Comparison of ENCODE assay signal across 23 mouse cellular contexts in genomic region chr13:102089551-102089950, GRCm38 (mm10).
DNase-seq lines count a peak whose midpoint lies in the region; ATAC-seq and TF ChIP-seq lines count a peak whose summit lies in the region.
"Had no signal": no experiment of that assay in that cellular context is flagged by ENCODE, and none has a peak within 500 bp of the region (broad histone marks: within the 10 kb centered on the region; RNA-seq: fewer than 3 reads in every experiment).

No protein-coding gene starts in this region.

- DNase-seq in liver = peak; percentile 9
- no peak for DNase-seq in liver, postnatal 0 days
- DNase-seq in naive thymus-derived CD4-positive, alpha-beta T cell, adult 2 months (ENCODE audit: low read depth) = peak; percentile 5
- peak; percentile 35 to 50 for DNase-seq in thymus, postnatal 36 days
- DNase-seq in spleen, postnatal 14 days (ENCODE audit: low spot score in 2 of 2) = no peak
- DNase-seq in cerebellum, postnatal 10 days = no peak
- DNase-seq in right cerebral cortex, adult 2 months (ENCODE audit: low spot score in 2 of 2) = no peak
- DNase-seq: adrenal gland, postnatal 36 days; cerebellum, adult 18-20 months; gastrocnemius, postnatal 25 days; kidney, postnatal 10 days; layer of hippocampus, postnatal 36 days; lung, postnatal 14 days; right cerebral cortex, postnatal 14 days; spleen, adult 18-20 months had no signal

- no peak for TF ChIP-seq CTCF in liver, postnatal 0 days (IDR thresholded peaks at IDR 0.05; ENCODE audit: low read depth)

- ATAC-seq in liver, postnatal 0 days = no peak
- peak; percentile 80 for ATAC-seq in common myeloid progenitor, adult 5-6 weeks (replicated peaks; ENCODE audit: low read depth, poor library complexity, severe bottlenecking)
- ATAC-seq: forebrain, embryonic 15.5 days; hindbrain, embryonic 16.5 days; intestine, postnatal 0 days had no signal

- no peaks in the 10 kb centered on the region for H3K36me3 ChIP-seq in liver, postnatal 0 days (replicated peaks; ENCODE audit: insufficient read depth, low read length)
- H3K36me3 ChIP-seq: embryonic facial prominence, embryonic 13.5 days; forebrain, embryonic 15.5 days; liver, embryonic 15.5 days; neural tube, embryonic 13.5 days had no signal

- no peak for TF ChIP-seq EP300 in liver, postnatal 0 days (IDR thresholded peaks at IDR 0.05; ENCODE audit: low read depth)

- no peaks in the 10 kb centered on the region; the same call in 1 of the 2 replicates for H3K4me1 ChIP-seq in liver, postnatal 0 days (ENCODE audit: insufficient read depth)
- H3K4me1 ChIP-seq: embryonic facial prominence, embryonic 13.5 days; forebrain, embryonic 15.5 days; liver, embryonic 15.5 days; neural tube, embryonic 13.5 days had no signal

- no peaks in the 10 kb centered on the region for H3K9me3 ChIP-seq in liver, postnatal 0 days (ENCODE audit: low read length)
- H3K9me3 ChIP-seq: embryonic facial prominence, embryonic 13.5 days; forebrain, embryonic 15.5 days; liver, embryonic 15.5 days; neural tube, embryonic 13.5 days had no signal

- H3K4me3 ChIP-seq in liver, postnatal 0 days (ENCODE audit: low read depth, low read length) = no peak overlapping the region
- H3K4me3 ChIP-seq: embryonic facial prominence, embryonic 13.5 days; forebrain, embryonic 15.5 days; liver, embryonic 15.5 days; neural tube, embryonic 13.5 days had no signal

- no peak overlapping the region for H3K4me2 ChIP-seq in liver, postnatal 0 days (ENCODE audit: low read depth, low read length)
- H3K4me2 ChIP-seq: embryonic facial prominence, embryonic 13.5 days; forebrain, embryonic 15.5 days; heart, embryonic 11.5 days; liver, embryonic 15.5 days; neural tube, embryonic 13.5 days had no signal

- no peaks in the 10 kb centered on the region for H3K27me3 ChIP-seq in liver, postnatal 0 days (ENCODE audit: insufficient read depth, low read length)
- H3K27me3 ChIP-seq: embryonic facial prominence, embryonic 13.5 days; forebrain, embryonic 15.5 days; liver, embryonic 15.5 days; neural tube, embryonic 13.5 days had no signal

- H3K9ac ChIP-seq in liver, postnatal 0 days (replicated peaks) = no peak overlapping the region
- H3K9ac ChIP-seq: embryonic facial prominence, embryonic 13.5 days; forebrain, embryonic 15.5 days; liver, embryonic 15.5 days; neural tube, embryonic 13.5 days had no signal

- WGBS in liver, postnatal 0 days (ENCODE audit: insufficient replicate concordance) = 31% methylated on average over 5 of the region's 5 CpGs

- no peak overlapping the region for H3K27ac ChIP-seq in liver, postnatal 0 days (ENCODE audit: low read depth)
- H3K27ac ChIP-seq: embryonic facial prominence, embryonic 13.5 days; forebrain, embryonic 15.5 days; liver, embryonic 15.5 days; neural tube, embryonic 13.5 days had no signal

Comparison
In these comparisons a context has a peak if more than half of its experiments do, and no peak if none do; other contexts are left out.
1. DNase-seq: peak in liver (single experiment), naive thymus-derived CD4-positive, alpha-beta T cell, adult 2 months (single experiment) and thymus, postnatal 36 days (2 of 2); none in liver, postnatal 0 days (single experiment), spleen, postnatal 14 days (0 of 2), cerebellum, postnatal 10 days (0 of 2) and right cerebral cortex, adult 2 months (0 of 2).